In the genomic region with DNA sequence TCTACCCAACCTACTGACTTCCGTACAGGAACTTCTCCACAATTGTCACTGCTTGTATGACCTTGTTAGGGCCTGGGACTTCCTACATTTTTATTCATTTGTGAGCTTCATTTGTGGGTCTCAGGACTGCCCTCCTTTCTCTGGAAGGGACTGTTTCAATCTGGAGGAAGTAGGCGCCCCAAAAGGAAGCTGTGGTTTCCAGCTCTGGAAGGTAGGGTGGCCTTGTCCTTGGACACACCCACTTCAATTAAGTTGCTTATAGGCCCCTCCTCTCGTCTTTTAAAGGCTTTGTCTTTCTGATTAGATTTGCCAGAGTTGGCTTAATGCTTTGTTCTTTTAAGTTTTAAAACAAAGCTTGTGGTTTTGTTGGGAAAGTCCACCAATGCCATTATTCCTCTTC, we compare ENCODE assay signal across 14 mouse cellular contexts.
"Had no signal": no experiment of that assay in that cellular context is flagged by ENCODE, and none has a peak within 500 bp of the region (broad histone marks: within the 10 kb centered on the region; RNA-seq: fewer than 3 reads in every experiment).

No protein-coding gene starts in this region.

- H3K4me1 ChIP-seq: kidney, embryonic 15.5 days; lung, embryonic 15.5 days had no signal

- H3K9ac ChIP-seq: kidney, embryonic 15.5 days; liver, embryonic 14.5 days; lung, embryonic 15.5 days had no signal

- H3K9me3 ChIP-seq: kidney, embryonic 15.5 days; lung, embryonic 15.5 days had no signal

- H3K4me2 ChIP-seq: kidney, embryonic 15.5 days; lung, embryonic 15.5 days; midbrain, embryonic 11.5 days had no signal

- H3K27me3 ChIP-seq: kidney, embryonic 15.5 days; lung, embryonic 15.5 days had no signal

- H3K36me3 ChIP-seq: kidney, embryonic 15.5 days; lung, embryonic 15.5 days had no signal

- H3K4me3 ChIP-seq: kidney, embryonic 15.5 days; left cerebral cortex, adult 2 months; lung, embryonic 15.5 days had no signal

- H3K27ac ChIP-seq: kidney, embryonic 15.5 days; left cerebral cortex, adult 2 months; liver, embryonic 14.5 days; lung, embryonic 15.5 days had no signal

- DNase-seq: kidney, postnatal 10 days; kidney, postnatal 36 days; layer of hippocampus, postnatal 36 days; lung, adult 18-20 months; lung, postnatal 10 days; lung, postnatal 36 days; midbrain, embryonic 14.5 days; thymus, adult 18-20 months; thymus, postnatal 36 days had no signal
